Mouse (Mus musculus) erythroblast, embryonic 14.5 days (primary cell): ENCODE data around the gene Necap1.

Experiments used
- GATA1 ChIP-seq: IDR thresholded peaks from 2 replicates; pipeline ENCODE4 v1.6.1; 2012; ENCODE audit warnings: low read length, inconsistent platforms, mixed read lengths
- TAL1 ChIP-seq: IDR thresholded peaks from 3 replicates; pipeline ENCODE4 v1.6.1; 2012; ENCODE audit warnings: low read length, inconsistent platforms, mixed read lengths

- TF ChIP-seq TAL1 (no peak), GATA1 (no peak)
Measured at GRCm38 (mm10) chr6:122869846-122870245, 4.4 kb upstream of the Necap1 start.
